Mouse (Mus musculus): ENCODE measurements around the gene Rnf38. TPM values are rescaled to one million over a fixed set of nuclear protein-coding genes. Genes with fewer than 3 reads are reported as not detected.
A peak's percentile ranks its signal among the peaks of the same experiment; 100 is the strongest.

Gene Rnf38
- polyA plus RNA-seq, 1 experiment from 2014 or later = 22.1 TPM

DNA sequence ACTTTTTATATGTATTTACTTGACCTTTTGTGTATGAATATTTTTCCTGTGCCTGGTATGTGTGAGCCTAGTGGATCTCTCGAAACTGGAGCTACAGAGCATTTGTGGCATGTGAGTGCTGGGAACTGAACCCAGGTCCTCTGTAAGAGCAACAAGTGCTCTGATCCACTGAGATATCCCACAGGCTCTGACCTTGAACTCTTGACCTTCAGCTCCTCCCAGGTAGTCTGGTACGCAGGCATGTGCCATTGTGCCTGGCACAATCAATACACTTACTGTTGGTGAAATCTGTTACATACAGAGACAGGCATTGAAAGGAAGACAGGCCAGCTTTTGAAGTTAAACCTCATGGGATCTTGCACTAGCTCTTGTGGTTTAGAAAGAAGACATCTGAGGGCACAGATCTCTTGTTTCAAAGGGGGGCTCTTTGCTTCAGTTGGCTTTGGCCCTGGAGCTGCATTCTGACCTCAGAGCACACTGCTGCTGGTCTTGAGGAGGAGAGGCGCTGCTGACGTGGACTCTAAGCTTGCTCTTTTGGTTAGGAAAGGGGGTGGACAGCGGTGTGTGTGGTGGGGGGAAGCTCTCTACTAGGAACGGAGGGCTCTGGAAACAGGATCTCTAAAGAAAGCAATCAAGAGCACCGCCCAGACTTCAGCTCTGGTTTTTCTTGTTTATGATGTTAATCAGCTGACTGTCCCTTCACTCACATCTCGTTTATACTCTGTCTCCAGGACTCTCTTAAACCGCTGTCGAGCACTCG is 135.8 kb downstream of the Rnf38 start:
- 21% methylated on average over 11 of the region's 11 CpGs for WGBS

DNA sequence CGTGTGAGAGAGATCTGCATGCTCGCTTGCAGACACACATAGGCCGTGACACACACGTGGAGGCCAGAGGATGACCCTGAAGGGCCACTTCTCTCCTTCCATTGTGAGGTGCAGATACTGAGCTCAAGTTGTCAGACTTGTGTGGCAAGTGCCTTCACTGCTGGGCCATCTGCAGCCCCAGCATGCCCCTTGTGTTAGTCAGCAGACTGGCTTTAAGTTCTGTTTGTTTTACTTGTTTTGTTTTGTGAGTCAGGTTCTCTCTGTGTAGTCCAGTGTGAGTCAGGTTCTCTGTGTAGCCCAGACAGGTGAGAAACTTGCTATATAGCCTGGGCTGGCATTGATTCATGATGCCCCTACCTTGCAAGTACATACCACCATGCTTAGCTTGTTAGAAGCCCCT is 139.1 kb downstream of the Rnf38 start:
- Histone ChIP-seq H3K9me3 (ENCODE audit: control insufficient read depth, low read length) (no peaks in the 10 kb centered on the region), H3K36me3 (ENCODE audit: control insufficient read depth, insufficient read depth, low read length) (no peaks in the 10 kb centered on the region), H3K4me2 (ENCODE audit: low read depth, low read length) (no peak overlapping the region), H3K4me1 (replicated peaks; ENCODE audit: control insufficient read depth, insufficient read depth, low read length) (peaks cover 2% of the 10 kb centered on the region; the same call in 1 of the 2 replicates), H3K27me3 (ENCODE audit: control insufficient read depth, insufficient read depth, low read depth, low read length) (no peaks in the 10 kb centered on the region), H3K4me3 (ENCODE audit: low read length) (no peak overlapping the region), H3K27ac (ENCODE audit: low read length) (no peak overlapping the region), H3K9ac (ENCODE audit: low read length) (no peak overlapping the region)
- no peak for ATAC-seq (ENCODE audit: low read depth)
- 77% methylated on average over 4 of the region's 4 CpGs for WGBS

More for the DNA sequence above, 135.8 kb downstream of the Rnf38 start:
- Histone ChIP-seq H3K4me2 (ENCODE audit: low read depth, low read length) (no peak overlapping the region), H3K36me3 (ENCODE audit: control insufficient read depth, insufficient read depth, low read length) (no peaks in the 10 kb centered on the region), H3K9ac (ENCODE audit: low read length) (no peak overlapping the region), H3K4me1 (replicated peaks; ENCODE audit: control insufficient read depth, insufficient read depth, low read length) (peaks cover 2% of the 10 kb centered on the region; the same call in 1 of the 2 replicates), H3K9me3 (ENCODE audit: control insufficient read depth, low read length) (no peaks in the 10 kb centered on the region), H3K27me3 (ENCODE audit: control insufficient read depth, insufficient read depth, low read depth, low read length) (no peaks in the 10 kb centered on the region), H3K27ac (ENCODE audit: low read length) (no peak overlapping the region), H3K4me3 (ENCODE audit: low read length) (no peak overlapping the region)
- ATAC-seq (ENCODE audit: low read depth) = no peak

DNA sequence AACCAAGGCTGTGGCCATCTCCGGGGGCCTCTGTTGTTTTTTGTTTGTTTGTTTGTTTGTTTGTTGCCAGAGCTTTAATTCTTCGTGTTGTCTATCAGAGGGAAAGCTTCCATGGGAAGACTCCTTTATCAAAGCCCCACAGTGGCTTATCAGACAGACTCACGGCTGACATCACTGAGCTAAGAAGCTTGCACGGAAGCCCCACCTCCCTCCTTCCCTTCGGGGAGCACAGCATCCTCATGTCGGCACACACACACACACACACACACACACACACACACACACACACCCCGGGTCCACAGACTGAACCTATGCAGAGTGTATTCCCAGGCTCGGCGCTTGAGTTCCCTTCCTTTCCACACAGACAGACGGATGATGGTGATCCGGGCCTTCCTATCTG is 141.2 kb downstream of the Rnf38 start:
- WGBS = 66% methylated on average over 11 of the region's 11 CpGs
- Histone ChIP-seq H3K4me3 (ENCODE audit: low read length) (no peak overlapping the region), H3K27ac (ENCODE audit: low read length) (no peak overlapping the region), H3K36me3 (ENCODE audit: control insufficient read depth, insufficient read depth, low read length) (no peaks in the 10 kb centered on the region), H3K4me1 (replicated peaks; ENCODE audit: control insufficient read depth, insufficient read depth, low read length) (no peaks in the 10 kb centered on the region), H3K9ac (ENCODE audit: low read length) (no peak overlapping the region), H3K27me3 (ENCODE audit: control insufficient read depth, insufficient read depth, low read depth, low read length) (no peaks in the 10 kb centered on the region), H3K4me2 (ENCODE audit: low read depth, low read length) (no peak overlapping the region), H3K9me3 (ENCODE audit: control insufficient read depth, low read length) (no peaks in the 10 kb centered on the region)
- ATAC-seq (ENCODE audit: low read depth) = no peak

DNA sequence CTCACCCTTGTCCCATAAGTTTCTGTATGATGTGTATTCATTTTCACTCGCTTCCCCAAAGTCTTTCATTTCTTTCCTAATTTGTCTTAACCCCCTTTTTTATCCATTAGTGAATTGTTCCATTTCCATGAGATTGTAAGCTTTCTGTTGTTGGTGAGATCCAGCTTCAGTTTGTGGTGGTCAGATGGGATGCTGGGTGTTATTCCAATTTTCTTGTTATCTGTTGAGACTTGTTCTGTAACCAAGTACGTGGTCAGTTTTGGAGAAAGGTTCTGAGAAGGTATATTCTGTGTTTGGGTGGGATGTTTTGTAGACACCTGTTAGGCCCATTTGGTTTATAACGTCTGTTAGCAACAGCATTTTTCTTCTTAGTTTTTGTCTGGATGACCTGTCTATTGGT is 148.0 kb downstream of the Rnf38 start:
- H3K9me3 ChIP-seq (ENCODE audit: control insufficient read depth, low read length) = no peaks in the 10 kb centered on the region
- WGBS = 88% methylated on average over 3 of the region's 3 CpGs
- no peak overlapping the region for H3K9ac ChIP-seq (ENCODE audit: low read length)
- no peak for ATAC-seq (ENCODE audit: low read depth)
- no peaks in the 10 kb centered on the region for H3K36me3 ChIP-seq (ENCODE audit: control insufficient read depth, insufficient read depth, low read length)
- H3K4me2 ChIP-seq (ENCODE audit: low read depth, low read length) = no peak overlapping the region
- no peak overlapping the region for H3K27ac ChIP-seq (ENCODE audit: low read length)
- H3K4me3 ChIP-seq (ENCODE audit: low read length) = no peak overlapping the region
- peaks cover 11% of the 10 kb centered on the region for H3K4me1 ChIP-seq (replicated peaks; ENCODE audit: control insufficient read depth, insufficient read depth, low read length)
- H3K27me3 ChIP-seq (ENCODE audit: control insufficient read depth, insufficient read depth, low read depth, low read length) = no peaks in the 10 kb centered on the region

DNA sequence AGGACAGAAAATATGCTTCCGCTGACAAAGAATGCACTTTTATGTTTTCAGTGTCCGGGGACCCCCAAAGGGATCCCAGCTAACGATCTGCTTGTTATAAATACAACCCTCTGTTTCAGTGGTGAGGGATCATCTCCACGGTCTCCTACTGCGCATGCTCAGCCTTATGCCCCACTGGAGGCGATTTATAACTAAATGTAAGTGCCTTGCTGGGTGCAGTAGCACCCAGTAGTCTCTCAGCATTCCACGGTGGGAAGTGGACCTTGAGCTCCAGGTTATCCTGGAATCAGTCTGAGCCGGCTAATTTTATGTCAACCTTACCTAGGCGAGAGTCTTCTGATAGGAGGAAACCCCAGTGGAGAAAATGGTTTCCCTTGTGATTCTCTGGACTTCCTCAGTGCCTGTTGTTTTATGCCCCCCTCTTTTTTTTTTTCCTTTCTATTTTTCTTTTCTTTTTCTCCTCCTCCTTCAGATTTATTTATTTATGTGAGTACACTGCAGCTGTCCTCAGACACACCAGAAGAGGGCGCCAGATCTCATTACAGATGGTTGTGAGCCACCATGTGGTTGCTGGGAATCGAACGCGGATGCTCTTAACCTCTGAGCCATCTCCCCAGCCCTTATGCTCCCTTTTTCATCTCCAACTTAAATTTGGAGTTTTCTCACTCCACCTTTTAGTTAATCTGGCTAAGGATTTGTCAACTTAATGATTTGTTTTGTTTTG is 148.8 kb downstream of the Rnf38 start:
- Histone ChIP-seq H3K27ac (ENCODE audit: low read length) (peak overlapping the region; percentile 55; the same call in 1 of the 2 replicates), H3K27me3 (ENCODE audit: control insufficient read depth, insufficient read depth, low read depth, low read length) (no peaks in the 10 kb centered on the region), H3K36me3 (ENCODE audit: control insufficient read depth, insufficient read depth, low read length) (no peaks in the 10 kb centered on the region), H3K4me3 (ENCODE audit: low read length) (peak overlapping the region; percentile 40), H3K4me1 (replicated peaks; ENCODE audit: control insufficient read depth, insufficient read depth, low read length) (peaks cover 11% of the 10 kb centered on the region), H3K9ac (ENCODE audit: low read length) (peak overlapping the region; percentile 57), H3K9me3 (ENCODE audit: control insufficient read depth, low read length) (no peaks in the 10 kb centered on the region), H3K4me2 (ENCODE audit: low read depth, low read length) (peak overlapping the region; percentile 58)
- ATAC-seq (ENCODE audit: low read depth) = no peak
- 67% methylated on average over 13 of the region's 13 CpGs for WGBS

DNA sequence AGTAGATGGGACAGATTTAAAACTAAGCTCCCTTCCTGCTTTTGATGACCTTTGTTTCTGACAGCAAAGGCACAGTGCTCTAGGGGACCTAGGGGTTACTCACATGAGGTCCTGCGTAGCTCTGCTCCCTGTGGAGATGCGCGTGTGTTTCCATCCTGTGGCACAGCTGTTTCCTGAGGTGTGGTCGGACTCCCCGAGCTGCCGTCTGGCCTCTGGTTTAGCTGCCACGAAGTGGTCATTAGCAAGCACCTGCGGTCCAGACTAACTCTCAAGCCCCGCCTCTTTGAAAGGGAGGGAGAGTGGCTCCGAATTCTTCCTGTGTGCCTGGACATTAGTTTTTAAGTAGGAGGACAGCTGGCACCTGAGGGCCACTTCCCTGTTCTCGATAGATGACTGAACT is 149.6 kb downstream of the Rnf38 start, which contains the start of gene Gne:
Gne (minus strand) TSS at position 233 of the 400 bp plus-strand sequence.
- no peaks in the 10 kb centered on the region for H3K9me3 ChIP-seq (ENCODE audit: control insufficient read depth, low read length)
- peak within 1 kb of the TSS; percentile 40 for H3K4me3 ChIP-seq (ENCODE audit: low read length)
- H3K27me3 ChIP-seq (ENCODE audit: control insufficient read depth, insufficient read depth, low read depth, low read length) = no peaks in the 10 kb centered on the region
- peaks cover 11% of the 10 kb centered on the region for H3K4me1 ChIP-seq (replicated peaks; ENCODE audit: control insufficient read depth, insufficient read depth, low read length)
- peak; percentile 66 for ATAC-seq (ENCODE audit: low read depth)
- H3K4me2 ChIP-seq (ENCODE audit: low read depth, low read length) = peak within 1 kb of the TSS; percentile 58
- H3K27ac ChIP-seq (ENCODE audit: low read length) = peak within 1 kb of the TSS; percentile 55
- WGBS = 7% methylated on average over 11 of the region's 11 CpGs
- H3K9ac ChIP-seq (ENCODE audit: low read length) = peak within 1 kb of the TSS; percentile 57
- H3K36me3 ChIP-seq (ENCODE audit: control insufficient read depth, insufficient read depth, low read length) = no peaks in the 10 kb centered on the region

DNA sequence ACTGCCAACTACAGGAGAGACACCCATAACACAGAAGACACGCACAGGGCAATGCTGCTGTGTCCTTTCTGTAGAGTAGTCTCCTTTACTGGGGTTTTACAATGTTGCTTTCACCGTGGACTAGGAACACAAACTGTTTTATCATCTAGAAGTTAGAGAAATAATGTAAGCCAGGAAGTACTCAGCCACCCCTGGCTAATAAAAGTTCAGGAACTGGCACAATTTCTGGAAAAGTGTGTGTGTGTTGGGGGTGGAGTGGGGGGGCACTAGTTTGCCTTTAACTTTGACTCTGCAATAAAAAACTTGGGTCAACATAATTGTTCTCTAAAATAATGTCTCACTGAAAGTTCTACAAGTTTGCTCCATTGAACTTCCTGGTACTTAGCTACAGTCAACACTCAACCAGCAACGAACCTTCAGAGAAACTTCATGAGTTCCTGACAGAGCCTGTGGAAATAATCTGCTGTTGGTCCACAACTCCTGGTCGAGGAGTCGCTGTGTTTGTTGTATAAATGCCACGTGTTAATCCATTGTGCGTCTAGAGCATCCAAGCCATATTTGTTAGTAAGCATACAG is 155.1 kb downstream of the Rnf38 start:
- no peak overlapping the region for H3K9ac ChIP-seq (ENCODE audit: low read length)
- no peak overlapping the region for H3K4me2 ChIP-seq (ENCODE audit: low read depth, low read length)
- H3K4me1 ChIP-seq (replicated peaks; ENCODE audit: control insufficient read depth, insufficient read depth, low read length) = no peaks in the 10 kb centered on the region; the same call in 1 of the 2 replicates
- H3K36me3 ChIP-seq (ENCODE audit: control insufficient read depth, insufficient read depth, low read length) = no peaks in the 10 kb centered on the region
- H3K4me3 ChIP-seq (ENCODE audit: low read length) = no peak overlapping the region
- H3K27me3 ChIP-seq (ENCODE audit: control insufficient read depth, insufficient read depth, low read depth, low read length) = no peaks in the 10 kb centered on the region
- 51% methylated on average over 7 of the region's 7 CpGs for WGBS
- no peaks in the 10 kb centered on the region for H3K9me3 ChIP-seq (ENCODE audit: control insufficient read depth, low read length)
- peak; percentile 54; the same call in 1 of the 2 replicates for ATAC-seq (ENCODE audit: low read depth)
- peak overlapping the region; percentile 76 for H3K27ac ChIP-seq (ENCODE audit: low read length)
